Comparison of ENCODE assay signal across 8 mouse cellular contexts in the genomic region with DNA sequence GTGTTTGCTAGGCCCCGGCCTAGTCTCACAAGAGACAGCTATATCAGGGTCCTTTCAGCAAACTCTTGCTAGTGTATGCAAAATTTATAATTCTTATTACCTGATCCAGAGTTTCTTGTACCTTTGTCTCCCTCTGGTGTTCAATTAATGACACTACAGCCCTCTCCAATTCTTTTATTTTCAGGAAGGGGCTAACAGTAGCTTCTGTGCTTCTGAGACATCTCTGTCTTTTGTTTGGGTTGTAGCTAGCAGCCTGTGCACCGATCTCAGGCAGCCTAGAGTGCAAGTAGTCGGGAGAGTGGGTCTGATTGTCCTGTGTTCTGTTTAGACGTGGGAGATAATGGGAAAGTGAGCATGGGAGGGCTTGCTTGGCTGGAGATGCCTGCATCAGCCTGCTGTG. TPM values are rescaled to one million over a fixed set of nuclear protein-coding genes. Genes with fewer than 3 reads are reported as not detected.
A peak's percentile ranks its signal among the peaks of the same experiment; 100 is the strongest.
DNase-seq lines count a peak whose midpoint lies in the region; TF ChIP-seq lines count a peak whose summit lies in the region.

No protein-coding gene starts in this region.

- 22% methylated on average over 4 of the region's 4 CpGs for WGBS in heart, adult 2 months

- TF ChIP-seq POLR2A in heart, adult 2 months (IDR thresholded peaks at IDR 0.05; ENCODE audit: insufficient read depth, low read depth, low read length), result no peak

- H3K4me3 ChIP-seq in heart, adult 2 months, result no peak overlapping the region

- peaks cover 1% of the 10 kb centered on the region; the same call in 1 of the 2 replicates for H3K4me1 ChIP-seq in heart, adult 2 months (ENCODE audit: control insufficient read depth, insufficient read depth, low read length)

- peak; percentile 79 for TF ChIP-seq CTCF in heart, adult 2 months (IDR thresholded peaks at IDR 0.05)

- intact Hi-C loops in heart, adult 2 months (cut with DNase I), result loop anchor here (2.0 kb wide), 1 partner anchor 259 kb away; no protein-coding TSS in a partner anchor
- intact Hi-C loops in heart, postnatal 14 days (cut with DNase I), result no loop called here
- intact Hi-C loops in gastrocnemius, postnatal 36 days (cut with DNase I), result no loop called here

- DNase-seq in heart, adult 2 months, result no peak
- no peak for DNase-seq in heart, postnatal 14 days
- DNase-seq in lung, postnatal 10 days, result peak; percentile 35
- DNase-seq in lung, postnatal 4 days, result no peak
- peak; percentile 23 for DNase-seq in c-Kit-positive CD71-positive TER-119-positive erythroid progenitor cells, embryonic 14.5 days (ENCODE audit: low spot score)
- peak; percentile 78 for DNase-seq in retina, embryonic 14.5 days (ENCODE audit: low spot score)
- DNase-seq in gastrocnemius, postnatal 36 days, result no peak
- no peak for DNase-seq in testis, postnatal 14 days (ENCODE audit: low spot score)

- no peaks in the 10 kb centered on the region; the same call in 1 of the 2 replicates for H3K36me3 ChIP-seq in heart, adult 2 months (ENCODE audit: control insufficient read depth, insufficient read depth, low read length)

- no peak overlapping the region for H3K27ac ChIP-seq in heart, adult 2 months

- H3K9ac ChIP-seq in heart, adult 2 months (ENCODE audit: low read depth, low read length), result no peak overlapping the region

- no peaks in the 10 kb centered on the region for H3K27me3 ChIP-seq in heart, adult 2 months (ENCODE audit: control insufficient read depth, insufficient read depth, low read length)

- no peaks in the 10 kb centered on the region for H3K79me2 ChIP-seq in heart, adult 2 months (replicated peaks; ENCODE audit: control insufficient read depth, insufficient read depth, low read length)

- no peak for TF ChIP-seq EP300 in heart, adult 2 months (IDR thresholded peaks at IDR 0.05; ENCODE audit: insufficient read depth, low read depth, low read length)

RNA-seq across cellular contexts. Expression of a gene that starts 42.9 kb away (rescaled TPM):
- total RNA-seq in heart, adult 2 months (2021), result 10 to 100 TPM in 1 of 2 experiments, 1 to 10 TPM in 1; 7.3 to 10.5 TPM
- polyA plus RNA-seq in heart, adult 2 months (2012; rRNA removed), result 4.7 and 10.2 TPM in 2 replicates
- 10 to 100 TPM in 1 of 2 experiments, 1 to 10 TPM in 1; 9.9 to 14.8 TPM for total RNA-seq in heart, postnatal 14 days (2021)
- 1 to 10 TPM; 3.6 to 6.7 TPM for total RNA-seq in gastrocnemius, postnatal 36 days (2021)

Comparison
In these comparisons a context has a peak if more than half of its experiments do, and no peak if none do; other contexts are left out.
1. DNase-seq: peak in lung, postnatal 10 days (single experiment), c-Kit-positive CD71-positive TER-119-positive erythroid progenitor cells, embryonic 14.5 days (single experiment) and retina, embryonic 14.5 days (single experiment); none in heart, adult 2 months (0 of 2), heart, postnatal 14 days (0 of 2), lung, postnatal 4 days (0 of 2), gastrocnemius, postnatal 36 days (0 of 2) and testis, postnatal 14 days (single experiment).